Comparison of ENCODE assay signal across 9 mouse cellular contexts in genomic region chr7:25815571-25815970, GRCm38 (mm10). TPM values are rescaled to one million over a fixed set of nuclear protein-coding genes. Genes with fewer than 3 reads are reported as not detected.
DNase-seq lines count a peak whose midpoint lies in the region; ATAC-seq and TF ChIP-seq lines count a peak whose summit lies in the region.
"Had no signal": no experiment of that assay in that cellular context is flagged by ENCODE, and none has a peak within 500 bp of the region (broad histone marks: within the 10 kb centered on the region; RNA-seq: fewer than 3 reads in every experiment).

No protein-coding gene starts in this region.

- H3K9ac ChIP-seq in heart, embryonic 13.5 days: no peak overlapping the region
- H3K9ac ChIP-seq in forebrain, embryonic 15.5 days (replicated peaks): no peak overlapping the region
- no peak overlapping the region for H3K9ac ChIP-seq in limb, embryonic 15.5 days

- H3K4me1 ChIP-seq in heart, embryonic 13.5 days: peaks cover 15% of the 10 kb centered on the region
- peaks cover 79% of the 10 kb centered on the region for H3K4me1 ChIP-seq in E14TG2a.4 (replicated peaks; ENCODE audit: low read depth, low read length)
- peaks cover 12% of the 10 kb centered on the region for H3K4me1 ChIP-seq in forebrain, embryonic 15.5 days
- peaks cover 14% of the 10 kb centered on the region for H3K4me1 ChIP-seq in limb, embryonic 15.5 days

- H3K9me3 ChIP-seq in heart, embryonic 13.5 days: no peaks in the 10 kb centered on the region
- H3K9me3 ChIP-seq in E14TG2a.4 (ENCODE audit: low read length): no peaks in the 10 kb centered on the region
- H3K9me3 ChIP-seq in forebrain, embryonic 15.5 days: no peaks in the 10 kb centered on the region
- H3K9me3 ChIP-seq in limb, embryonic 15.5 days: no peaks in the 10 kb centered on the region

- H3K36me3 ChIP-seq in heart, embryonic 13.5 days: no peaks in the 10 kb centered on the region
- H3K36me3 ChIP-seq in E14TG2a.4 (ENCODE audit: insufficient read depth, low read length): no peaks in the 10 kb centered on the region
- no peaks in the 10 kb centered on the region for H3K36me3 ChIP-seq in forebrain, embryonic 15.5 days
- no peaks in the 10 kb centered on the region for H3K36me3 ChIP-seq in limb, embryonic 15.5 days

- DNase-seq in heart, postnatal 14 days: no peak
- no peak for DNase-seq in MN1 (ENCODE audit: low spot score)
- DNase-seq in testis, postnatal 10 days (ENCODE audit: low spot score): no peak
- DNase-seq in gastrocnemius, postnatal 36 days: no peak
- DNase-seq: adrenal gland, adult 8-10 months had no signal

- WGBS in heart, embryonic 13.5 days: 18% methylated on average over 7 of the region's 7 CpGs
- WGBS in forebrain, embryonic 15.5 days: 20% methylated on average over 7 of the region's 7 CpGs
- 23% methylated on average over 7 of the region's 7 CpGs for WGBS in limb, embryonic 15.5 days

- no peak for ATAC-seq in heart, embryonic 13.5 days (ENCODE audit: extremely low read depth, insufficient number of reproducible peaks, low FRiP score, low TSS enrichment)
- ATAC-seq in forebrain, embryonic 15.5 days (replicated peaks): no peak
- no peak for ATAC-seq in limb, embryonic 15.5 days (ENCODE audit: insufficient number of reproducible peaks, low FRiP score, low TSS enrichment, low read depth)

- H3K27ac ChIP-seq in heart, embryonic 13.5 days (replicated peaks): no peak overlapping the region
- H3K27ac ChIP-seq in forebrain, embryonic 15.5 days (replicated peaks): no peak overlapping the region
- H3K27ac ChIP-seq in limb, embryonic 15.5 days: no peak overlapping the region

- TF ChIP-seq CTCF in E14TG2a.4 (conservative IDR thresholded peaks at IDR 0.05; ENCODE audit: low read length): no peak

- intact Hi-C loops in heart, postnatal 14 days (cut with DNase I): no loop called here
- intact Hi-C loops in gastrocnemius, postnatal 36 days (cut with DNase I): no loop called here

- H3K27me3 ChIP-seq in heart, embryonic 13.5 days (replicated peaks): peaks cover 49% of the 10 kb centered on the region
- H3K27me3 ChIP-seq in E14TG2a.4 (ENCODE audit: insufficient read depth, low read length): peaks cover 21% of the 10 kb centered on the region
- peaks cover 19% of the 10 kb centered on the region for H3K27me3 ChIP-seq in forebrain, embryonic 15.5 days
- H3K27me3 ChIP-seq in limb, embryonic 15.5 days: peaks cover 27% of the 10 kb centered on the region

- peak overlapping the region; percentile 55 for H3K4me3 ChIP-seq in heart, embryonic 13.5 days
- H3K4me3 ChIP-seq in E14TG2a.4 (replicated peaks; ENCODE audit: low read length): peak overlapping the region; percentile 83
- no peak overlapping the region for H3K4me3 ChIP-seq in forebrain, embryonic 15.5 days
- H3K4me3 ChIP-seq in limb, embryonic 15.5 days: peak overlapping the region; percentile 46

- peak overlapping the region; percentile 80 for H3K4me2 ChIP-seq in heart, embryonic 13.5 days
- H3K4me2 ChIP-seq in forebrain, embryonic 15.5 days (replicated peaks): peak overlapping the region; percentile 89
- peak overlapping the region; percentile 86; the same call in 1 of the 2 replicates for H3K4me2 ChIP-seq in limb, embryonic 15.5 days

RNA-seq across cellular contexts. Expression of gene Cyp2s1, which starts 1.1 kb away (rescaled TPM):
- 2.7 and 3.0 TPM in 2 replicates for polyA plus RNA-seq in heart, embryonic 13.5 days (2015; fragmentation: Nextera tagmentation; extraction: Ambion mirVana)
- total RNA-seq in heart, postnatal 14 days (2021): 1 to 10 TPM; 5.4 to 6.1 TPM
- polyA plus RNA-seq in forebrain, embryonic 15.5 days (2015; fragmentation: Nextera tagmentation; extraction: Ambion mirVana): 0.61 and 1.1 TPM in 2 replicates
- polyA plus RNA-seq in limb, embryonic 15.5 days (2015; fragmentation: Nextera tagmentation; extraction: Ambion mirVana): 3.0 and 3.9 TPM in 2 replicates
- under 1 TPM; 0.17 to 0.18 TPM for total RNA-seq in gastrocnemius, postnatal 36 days (2021)

RNA-seq across cellular contexts. Expression of gene Axl, which starts 27.1 kb away (rescaled TPM):
- polyA plus RNA-seq in heart, embryonic 13.5 days (2015; fragmentation: Nextera tagmentation; extraction: Ambion mirVana): 47.3 and 48.6 TPM in 2 replicates
- 100 to 1,000 TPM in 1 of 2 experiments, 10 to 100 TPM in 1; 94.3 to 122 TPM for total RNA-seq in heart, postnatal 14 days (2021)
- 16.5 and 17.7 TPM in 2 replicates for polyA plus RNA-seq in forebrain, embryonic 15.5 days (2015; fragmentation: Nextera tagmentation; extraction: Ambion mirVana)
- 131 and 133 TPM in 2 replicates for polyA plus RNA-seq in limb, embryonic 15.5 days (2015; fragmentation: Nextera tagmentation; extraction: Ambion mirVana)
- total RNA-seq in gastrocnemius, postnatal 36 days (2021): 10 to 100 TPM; 39.1 to 44.9 TPM
